In genomic region chr7:28380237-28381016, GRCm38 (mm10) we compare ENCODE assay signal across 8 mouse cellular contexts. TPM values are rescaled to one million over a fixed set of nuclear protein-coding genes. Genes with fewer than 3 reads are reported as not detected.
A peak's percentile ranks its signal among the peaks of the same experiment; 100 is the strongest.
DNase-seq lines count a peak whose midpoint lies in the region; ATAC-seq and TF ChIP-seq lines count a peak whose summit lies in the region.

Zfp36 (minus strand) TSS chr7:28380253.

- H3K4me3 ChIP-seq in lung, adult 2 months (replicated peaks; ENCODE audit: extremely low read depth, low read depth, low read length), result peak within 1 kb of the TSS; percentile 98
- H3K4me3 ChIP-seq in heart, embryonic 15.5 days, result peak within 1 kb of the TSS; percentile 79
- H3K4me3 ChIP-seq in liver, embryonic 12.5 days, result peak within 1 kb of the TSS; percentile 69
- peak within 1 kb of the TSS; percentile 89 for H3K4me3 ChIP-seq in stomach, embryonic 16.5 days (replicated peaks; ENCODE audit: low read length)

- no peak for DNase-seq in lung, adult 2 months
- DNase-seq in lung, postnatal 25 days (ENCODE audit: low spot score), result no peak
- no peak for DNase-seq in adrenal gland, postnatal 4 days (ENCODE audit: low spot score in 2 of 2)
- no peak for DNase-seq in gastrocnemius, postnatal 36 days
- DNase-seq in right cerebral cortex, postnatal 10 days (ENCODE audit: low spot score in 2 of 2), result no peak

- intact Hi-C loops in gastrocnemius, postnatal 36 days (cut with DNase I), result no loop called here

- H3K9me3 ChIP-seq in heart, embryonic 15.5 days (replicated peaks), result no peaks in the 10 kb centered on the region
- H3K9me3 ChIP-seq in liver, embryonic 12.5 days (replicated peaks), result no peaks in the 10 kb centered on the region
- H3K9me3 ChIP-seq in stomach, embryonic 16.5 days (replicated peaks; ENCODE audit: control insufficient read depth, low read length), result no peaks in the 10 kb centered on the region

- TF ChIP-seq POLR2A in lung, adult 2 months (IDR thresholded peaks at IDR 0.05; ENCODE audit: borderline replicate concordance, extremely low read depth, low read depth, low read length), result peak; percentile 40; the same call in 1 of the 2 replicates

- no peaks in the 10 kb centered on the region for H3K36me3 ChIP-seq in heart, embryonic 15.5 days
- H3K36me3 ChIP-seq in liver, embryonic 12.5 days, result peaks cover 9% of the 10 kb centered on the region
- H3K36me3 ChIP-seq in stomach, embryonic 16.5 days (ENCODE audit: control insufficient read depth, insufficient read depth, low read length), result peaks cover 6% of the 10 kb centered on the region; the same call in 1 of the 2 replicates

- peak within 1 kb of the TSS; percentile 98 for H3K27ac ChIP-seq in heart, embryonic 15.5 days
- peak within 1 kb of the TSS; percentile 92 for H3K27ac ChIP-seq in liver, embryonic 12.5 days
- peak within 1 kb of the TSS; percentile 100 for H3K27ac ChIP-seq in stomach, embryonic 16.5 days (ENCODE audit: low read length)

- ATAC-seq in heart, embryonic 15.5 days (replicated peaks; ENCODE audit: insufficient number of reproducible peaks, insufficient read depth, low FRiP score, low read depth), result no peak
- no peak for ATAC-seq in liver, embryonic 12.5 days
- no peak for ATAC-seq in stomach, embryonic 16.5 days (ENCODE audit: insufficient read depth, low FRiP score)

- peak within 1 kb of the TSS; percentile 86 for H3K9ac ChIP-seq in heart, embryonic 15.5 days
- peak within 1 kb of the TSS; percentile 83 for H3K9ac ChIP-seq in liver, embryonic 12.5 days
- peak within 1 kb of the TSS; percentile 99 for H3K9ac ChIP-seq in stomach, embryonic 16.5 days (ENCODE audit: low read length)

- peak within 1 kb of the TSS; percentile 84 for H3K4me2 ChIP-seq in heart, embryonic 15.5 days
- peak within 1 kb of the TSS; percentile 92 for H3K4me2 ChIP-seq in liver, embryonic 12.5 days
- peak within 1 kb of the TSS; percentile 97 for H3K4me2 ChIP-seq in stomach, embryonic 16.5 days (ENCODE audit: low read depth, low read length)

- no peaks in the 10 kb centered on the region for H3K27me3 ChIP-seq in heart, embryonic 15.5 days
- no peaks in the 10 kb centered on the region for H3K27me3 ChIP-seq in liver, embryonic 12.5 days (replicated peaks)
- H3K27me3 ChIP-seq in stomach, embryonic 16.5 days (ENCODE audit: control insufficient read depth, insufficient read depth, low read length), result no peaks in the 10 kb centered on the region

- 24% methylated on average over 17 of the region's 17 CpGs for WGBS in lung, adult 2 months
- WGBS in heart, embryonic 15.5 days, result 42% methylated on average over 17 of the region's 17 CpGs
- 28% methylated on average over 17 of the region's 17 CpGs for WGBS in liver, embryonic 12.5 days (ENCODE audit: insufficient replicate concordance)
- 39% methylated on average over 17 of the region's 17 CpGs for WGBS in stomach, embryonic 16.5 days

- H3K4me1 ChIP-seq in lung, adult 2 months (ENCODE audit: control insufficient read depth, insufficient read depth, low read length), result peaks cover 23% of the 10 kb centered on the region
- peaks cover 65% of the 10 kb centered on the region for H3K4me1 ChIP-seq in heart, embryonic 15.5 days (replicated peaks)
- H3K4me1 ChIP-seq in liver, embryonic 12.5 days, result peaks cover 90% of the 10 kb centered on the region
- peaks cover 56% of the 10 kb centered on the region for H3K4me1 ChIP-seq in stomach, embryonic 16.5 days (ENCODE audit: control insufficient read depth, insufficient read depth, low read length)

- no peak for TF ChIP-seq CTCF in lung, adult 2 months (IDR thresholded peaks at IDR 0.05; ENCODE audit: insufficient read depth, low read length)

RNA-seq across cellular contexts. Expression of gene Zfp36, which starts in this region (rescaled TPM):
- polyA plus RNA-seq in lung, adult 2 months (2012; rRNA removed), result 83.3 and 136 TPM in 2 replicates
- total RNA-seq in adrenal gland, postnatal 4 days (2021), result 10 to 100 TPM; 12.0 to 13.3 TPM
- polyA plus RNA-seq in heart, embryonic 15.5 days (2015; fragmentation: Nextera tagmentation; extraction: Ambion mirVana), result 13.6 and 14.7 TPM in 2 replicates
- polyA plus RNA-seq in liver, embryonic 12.5 days (2016; fragmentation: Nextera tagmentation; extraction: Ambion mirVana), result 7.4 and 7.5 TPM in 2 replicates
- polyA plus RNA-seq in stomach, embryonic 16.5 days (2015; fragmentation: Nextera tagmentation; extraction: Ambion mirVana), result 26.1 and 35.1 TPM in 2 replicates
- total RNA-seq in gastrocnemius, postnatal 36 days (2021), result 10 to 100 TPM in 1 of 2 experiments, 1 to 10 TPM in 1; 6.1 to 20.5 TPM
